Mouse (Mus musculus) heart, embryonic 15.5 days (tissue): ENCODE measurements at regions not wholly inside any gene's neighbourhood (a gene's known extent, or its start where the extent isn't known, plus 50 kb on each side); places are given as distances from the start of the nearest gene placed in this dataset.

Experiments
- ATAC-seq: fragments of 200-750 bp; cut with Nextera tagmentation; replicated peaks from 2 replicates; pipeline ENCODE4 v1.8.0; 2017; ENCODE audit warnings: low read depth, moderate TSS enrichment; ENCODE audit not compliant: insufficient number of reproducible peaks, insufficient read depth, low FRiP score
- H3K27ac ChIP-seq: fragments of 300-500 bp; sonication (generic); 2 replicates; pipeline ENCODE4 v1.5.1; 2015; ENCODE audit warnings: mild to moderate bottlenecking, inconsistent platforms
- H3K27me3 ChIP-seq: fragments of 300-500 bp; sonication (generic); 2 replicates; pipeline ENCODE4 v1.6.1; 2015; ENCODE audit warnings: inconsistent platforms
- H3K36me3 ChIP-seq: fragments of 300-500 bp; sonication (generic); 2 replicates; pipeline ENCODE4 v1.6.1; 2015; ENCODE audit warnings: mild to moderate bottlenecking, inconsistent platforms
- H3K4me1 ChIP-seq: fragments of 300-500 bp; sonication (generic); replicated peaks from 2 replicates; pipeline ENCODE4 v1.6.1; 2015; ENCODE audit warnings: inconsistent platforms
- H3K4me2 ChIP-seq: fragments of 300-500 bp; sonication (generic); 2 replicates; pipeline ENCODE4 v1.6.1; 2015; ENCODE audit warnings: inconsistent platforms, mild to moderate bottlenecking, moderate library complexity
- H3K4me3 ChIP-seq: fragments of 300-500 bp; sonication (generic); 2 replicates; pipeline ENCODE4 v1.5.1; 2015; ENCODE audit warnings: mild to moderate bottlenecking, inconsistent platforms
- H3K9ac ChIP-seq: fragments of 300-500 bp; sonication (generic); 2 replicates; pipeline ENCODE4 v1.6.1; 2015; ENCODE audit warnings: mild to moderate bottlenecking, inconsistent platforms
- H3K9me3 ChIP-seq: fragments of 300-500 bp; sonication (generic); replicated peaks from 2 replicates; pipeline ENCODE4 v1.6.1; 2016; ENCODE audit warnings: inconsistent platforms
- WGBS: fragments of 180-500 bp; shearing (Covaris S2); methylation state at CpG from one replicate; pipeline ENCODE4 v1.1.7; 2015; ENCODE audit warnings: mixed read lengths; 5-methylcytosine and 5-hydroxymethylcytosine counted together

DNA sequence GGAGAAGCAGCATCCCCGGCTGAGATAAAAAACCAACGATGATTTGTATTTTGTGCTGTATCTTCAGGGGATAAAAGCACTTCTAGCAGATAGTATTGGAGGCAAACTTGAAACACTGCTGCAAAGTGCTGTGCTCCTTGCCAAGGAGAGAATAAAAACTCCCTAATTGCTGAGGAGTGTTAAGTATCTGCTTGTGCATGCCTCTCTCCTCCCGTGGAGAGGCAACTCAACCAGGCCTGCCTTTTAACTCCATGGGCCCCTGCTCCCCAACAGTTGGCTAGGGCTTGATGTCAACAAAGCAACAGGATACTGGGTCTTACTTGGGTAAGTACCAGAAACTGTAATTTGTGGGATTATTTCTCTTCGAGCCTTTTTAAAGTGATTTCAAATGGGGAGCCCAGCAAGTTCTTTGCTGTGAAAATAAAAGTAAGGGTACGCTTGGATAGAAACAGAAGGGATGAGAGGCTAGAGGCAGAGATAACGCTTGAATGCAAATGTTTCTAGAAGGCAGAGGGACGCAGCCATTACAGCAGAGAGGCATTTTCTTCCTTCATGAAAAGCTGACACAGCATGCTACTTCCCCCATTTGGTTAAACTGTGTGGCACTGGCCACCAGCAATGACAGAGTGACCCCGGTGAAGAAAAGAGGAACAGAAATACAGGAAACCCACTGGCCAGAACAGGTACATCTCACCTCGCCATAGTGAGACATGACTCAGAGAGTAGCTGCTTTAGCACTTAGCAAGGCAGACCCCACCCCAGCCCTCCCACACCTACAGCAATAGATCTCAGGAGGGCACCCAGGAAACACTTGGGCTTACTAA is 369.0 kb upstream of the Spred2 start:
- ATAC-seq = no peak
- Histone ChIP-seq H3K27me3 (no peaks in the 10 kb centered on the region), H3K4me1 (no peaks in the 10 kb centered on the region), H3K27ac (no peak overlapping the region), H3K9me3 (no peaks in the 10 kb centered on the region), H3K36me3 (no peaks in the 10 kb centered on the region), H3K4me2 (no peak overlapping the region), H3K9ac (no peak overlapping the region), H3K4me3 (no peak overlapping the region)
- WGBS = 65% methylated on average over 9 of the region's 9 CpGs

DNA sequence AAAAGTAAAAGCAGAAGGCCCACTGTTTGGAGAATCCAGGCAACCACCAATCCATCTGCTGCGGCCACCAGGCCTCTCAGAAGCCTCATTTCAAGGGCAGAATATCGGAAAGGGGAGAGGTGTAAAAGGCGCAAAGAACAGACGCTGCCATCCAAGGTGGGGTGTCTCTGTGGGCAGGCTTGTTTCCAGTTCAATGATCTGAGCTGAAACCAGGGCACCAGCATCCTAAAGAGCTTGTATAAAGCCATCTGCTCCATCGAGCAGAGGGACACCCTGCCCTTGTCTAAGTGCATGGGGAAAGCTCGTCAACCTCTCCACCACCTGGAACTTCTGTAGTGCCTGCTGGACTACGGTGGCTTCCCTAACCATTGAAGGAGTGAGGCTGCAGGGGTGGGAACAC is 363.7 kb upstream of the Spred2 start:
- no peaks in the 10 kb centered on the region for H3K9me3 ChIP-seq
- 86% methylated on average over 7 of the region's 7 CpGs for WGBS
- H3K4me2 ChIP-seq = no peak overlapping the region
- H3K36me3 ChIP-seq = no peaks in the 10 kb centered on the region
- H3K4me3 ChIP-seq = no peak overlapping the region
- no peaks in the 10 kb centered on the region for H3K4me1 ChIP-seq
- no peaks in the 10 kb centered on the region for H3K27me3 ChIP-seq
- H3K9ac ChIP-seq = no peak overlapping the region
- no peak overlapping the region for H3K27ac ChIP-seq
- no peak for ATAC-seq

DNA sequence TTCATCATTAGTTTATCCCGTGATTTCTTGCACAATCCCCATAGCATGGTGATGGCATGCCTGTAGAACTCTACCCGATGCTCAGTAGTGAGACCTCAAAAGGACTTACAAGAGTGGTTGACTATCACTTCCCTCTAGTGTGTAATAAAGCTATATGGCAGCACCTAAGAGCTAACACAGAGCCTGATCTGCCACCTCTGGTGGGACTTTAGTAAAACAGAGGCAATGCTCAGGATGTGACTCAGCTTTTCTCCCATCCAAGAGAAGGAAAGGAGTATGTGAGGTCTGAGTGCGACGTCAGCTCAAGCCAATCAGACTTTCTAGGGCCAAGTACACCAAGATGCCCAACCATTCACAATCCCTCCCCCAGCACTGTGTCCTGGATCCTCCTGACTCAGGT is 361.5 kb upstream of the Spred2 start:
- H3K9ac ChIP-seq = no peak overlapping the region
- H3K4me1 ChIP-seq = no peaks in the 10 kb centered on the region
- no peak overlapping the region for H3K4me3 ChIP-seq
- no peak overlapping the region for H3K4me2 ChIP-seq
- no peaks in the 10 kb centered on the region for H3K36me3 ChIP-seq
- no peak overlapping the region for H3K27ac ChIP-seq
- H3K27me3 ChIP-seq = no peaks in the 10 kb centered on the region
- ATAC-seq = no peak
- H3K9me3 ChIP-seq = no peaks in the 10 kb centered on the region
- WGBS = 78% methylated on average over 4 of the region's 4 CpGs

DNA sequence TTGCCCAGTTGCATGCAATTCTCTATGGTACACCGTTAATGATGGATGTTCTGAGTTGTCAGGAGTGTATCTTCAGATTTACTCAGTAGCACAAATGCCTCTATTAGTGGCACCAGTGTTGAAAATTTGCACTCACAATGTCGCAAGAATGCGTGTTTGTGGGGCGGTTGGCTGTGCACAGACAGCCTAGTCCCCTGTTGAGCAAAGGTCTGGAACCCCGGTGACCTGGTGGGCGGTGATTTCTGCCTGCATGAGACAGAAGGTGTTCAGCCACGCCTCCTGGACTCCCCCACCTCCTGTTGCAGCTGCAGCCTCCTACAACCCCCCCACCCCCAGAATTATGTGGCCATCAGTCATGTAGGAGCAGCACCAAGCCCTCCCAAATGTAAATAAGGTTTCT is 338.9 kb upstream of the Spred2 start:
- WGBS = 81% methylated on average over 7 of the region's 7 CpGs
- H3K4me1 ChIP-seq = no peaks in the 10 kb centered on the region
- no peaks in the 10 kb centered on the region for H3K9me3 ChIP-seq
- H3K27me3 ChIP-seq = no peaks in the 10 kb centered on the region
- no peak overlapping the region for H3K9ac ChIP-seq
- no peak overlapping the region for H3K4me2 ChIP-seq
- no peak overlapping the region for H3K4me3 ChIP-seq
- H3K27ac ChIP-seq = no peak overlapping the region
- no peak for ATAC-seq
- H3K36me3 ChIP-seq = no peaks in the 10 kb centered on the region

DNA sequence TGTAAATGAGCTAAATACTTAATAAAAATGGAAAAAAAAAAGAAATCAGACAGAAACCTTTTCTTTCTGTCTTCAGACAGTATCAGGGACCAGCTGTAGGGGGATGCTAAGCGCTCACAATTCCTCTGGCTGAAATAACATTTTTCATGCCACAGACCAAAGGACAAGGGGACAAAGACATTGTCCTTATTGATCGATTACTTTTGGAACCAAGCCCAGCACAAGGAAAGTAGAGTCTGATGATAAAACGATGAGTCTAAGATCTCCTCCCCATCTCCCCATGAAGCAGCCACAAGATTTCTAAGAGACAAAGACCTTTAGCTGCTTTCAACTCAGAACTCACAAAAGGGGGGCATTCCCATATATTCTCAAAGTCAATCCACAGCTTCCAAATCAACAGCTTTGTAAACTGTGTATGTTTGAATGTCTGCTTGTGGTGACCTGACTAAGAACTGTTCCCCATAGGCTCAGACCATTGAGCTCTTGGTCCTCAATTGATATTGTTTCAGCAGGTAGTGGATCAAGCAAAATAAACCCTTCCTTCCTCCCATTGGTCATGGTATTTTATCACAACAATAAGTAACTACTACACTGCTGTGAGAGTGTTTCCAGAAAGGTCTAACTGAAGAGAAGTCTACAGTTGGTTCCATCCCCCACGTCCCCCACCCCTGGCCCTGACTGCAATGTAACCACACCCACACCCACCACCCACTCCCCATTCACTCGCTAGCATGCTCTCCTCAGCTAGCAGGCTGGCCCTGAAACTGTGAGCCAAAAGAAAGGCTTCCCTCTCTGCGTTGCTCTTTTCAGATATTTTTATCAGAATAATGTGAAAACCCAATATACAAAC is 331.4 kb upstream of the Spred2 start:
- WGBS = 78% methylated on average over 6 of the region's 6 CpGs
- Histone ChIP-seq H3K4me1 (no peaks in the 10 kb centered on the region), H3K4me2 (no peak overlapping the region), H3K27me3 (no peaks in the 10 kb centered on the region), H3K36me3 (no peaks in the 10 kb centered on the region), H3K9me3 (no peaks in the 10 kb centered on the region), H3K27ac (no peak overlapping the region), H3K4me3 (no peak overlapping the region), H3K9ac (no peak overlapping the region)
- ATAC-seq = no peak

DNA sequence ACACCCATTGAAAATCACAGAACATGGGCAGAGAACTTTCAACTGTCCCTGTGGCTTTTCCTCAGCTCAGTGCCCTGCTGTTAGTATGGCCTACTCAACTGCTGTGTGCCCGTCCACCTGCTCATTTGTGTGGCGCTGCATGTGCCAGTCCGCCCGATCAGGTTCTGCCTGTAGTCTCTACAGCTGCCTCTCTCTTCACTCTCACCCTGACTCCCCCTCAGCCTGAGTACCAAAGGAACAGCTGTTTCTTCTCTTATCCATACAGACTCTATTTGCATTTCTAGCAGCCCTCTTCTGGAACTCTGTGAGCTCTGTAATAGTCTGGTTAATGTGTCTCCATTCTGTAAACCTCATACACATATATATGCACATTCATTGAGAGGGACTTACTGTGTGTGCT is 329.1 kb upstream of the Spred2 start:
- no peak overlapping the region for H3K4me3 ChIP-seq
- H3K27me3 ChIP-seq = no peaks in the 10 kb centered on the region
- H3K4me1 ChIP-seq = no peaks in the 10 kb centered on the region
- H3K9ac ChIP-seq = no peak overlapping the region
- H3K27ac ChIP-seq = no peak overlapping the region
- 81% methylated on average over 4 of the region's 4 CpGs for WGBS
- H3K4me2 ChIP-seq = no peak overlapping the region
- no peak for ATAC-seq
- no peaks in the 10 kb centered on the region for H3K9me3 ChIP-seq
- H3K36me3 ChIP-seq = no peaks in the 10 kb centered on the region

DNA sequence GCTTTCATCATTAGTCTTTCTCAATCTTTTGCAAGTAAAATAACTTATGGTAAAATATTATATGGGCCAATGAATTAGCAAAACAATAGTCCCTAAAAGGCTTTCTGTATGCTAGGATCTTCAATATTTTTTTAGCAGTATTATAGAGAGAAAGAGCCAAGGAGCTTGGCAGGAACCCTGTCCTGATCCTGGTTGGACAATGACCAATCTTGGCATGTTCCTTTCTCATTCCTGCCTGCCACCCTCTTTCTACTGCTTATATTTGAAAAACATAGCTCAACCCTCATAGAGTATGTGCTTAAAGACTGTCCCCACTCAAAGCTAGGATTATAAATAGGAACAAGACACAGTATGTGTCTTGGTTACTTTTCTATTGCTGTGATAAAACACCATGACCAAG is 327.8 kb upstream of the Spred2 start:
- no peak for ATAC-seq
- no peak overlapping the region for H3K4me2 ChIP-seq
- no peaks in the 10 kb centered on the region for H3K36me3 ChIP-seq
- H3K9ac ChIP-seq = no peak overlapping the region
- H3K27me3 ChIP-seq = no peaks in the 10 kb centered on the region
- no peak overlapping the region for H3K4me3 ChIP-seq
- H3K27ac ChIP-seq = no peak overlapping the region
- no peaks in the 10 kb centered on the region for H3K4me1 ChIP-seq
- no peaks in the 10 kb centered on the region for H3K9me3 ChIP-seq

DNA sequence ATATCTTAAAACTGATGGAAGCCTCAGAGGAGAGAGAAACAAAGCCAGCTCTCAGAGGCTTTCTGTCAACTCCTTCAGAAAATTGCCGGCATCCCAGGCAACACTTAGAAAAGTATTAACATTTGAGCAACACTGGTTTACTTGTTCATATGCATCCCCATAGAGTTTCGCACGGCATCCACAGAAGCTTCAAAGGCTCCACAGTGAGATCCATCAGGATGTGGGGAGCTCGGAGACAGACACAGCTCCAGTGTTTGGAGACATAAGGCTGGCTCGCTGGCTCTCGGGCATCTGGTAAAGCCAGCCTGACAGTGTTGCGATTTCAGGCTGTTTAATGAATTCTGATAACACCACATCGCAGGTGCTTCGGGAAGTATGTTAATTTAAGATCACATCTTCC is 324.7 kb upstream of the Spred2 start:
- Histone ChIP-seq H3K27me3 (no peaks in the 10 kb centered on the region), H3K4me2 (no peak overlapping the region), H3K36me3 (no peaks in the 10 kb centered on the region), H3K27ac (no peak overlapping the region), H3K4me1 (no peaks in the 10 kb centered on the region), H3K9ac (no peak overlapping the region), H3K9me3 (no peaks in the 10 kb centered on the region), H3K4me3 (no peak overlapping the region)
- no peak for ATAC-seq
- 84% methylated on average over 9 of the region's 9 CpGs for WGBS

DNA sequence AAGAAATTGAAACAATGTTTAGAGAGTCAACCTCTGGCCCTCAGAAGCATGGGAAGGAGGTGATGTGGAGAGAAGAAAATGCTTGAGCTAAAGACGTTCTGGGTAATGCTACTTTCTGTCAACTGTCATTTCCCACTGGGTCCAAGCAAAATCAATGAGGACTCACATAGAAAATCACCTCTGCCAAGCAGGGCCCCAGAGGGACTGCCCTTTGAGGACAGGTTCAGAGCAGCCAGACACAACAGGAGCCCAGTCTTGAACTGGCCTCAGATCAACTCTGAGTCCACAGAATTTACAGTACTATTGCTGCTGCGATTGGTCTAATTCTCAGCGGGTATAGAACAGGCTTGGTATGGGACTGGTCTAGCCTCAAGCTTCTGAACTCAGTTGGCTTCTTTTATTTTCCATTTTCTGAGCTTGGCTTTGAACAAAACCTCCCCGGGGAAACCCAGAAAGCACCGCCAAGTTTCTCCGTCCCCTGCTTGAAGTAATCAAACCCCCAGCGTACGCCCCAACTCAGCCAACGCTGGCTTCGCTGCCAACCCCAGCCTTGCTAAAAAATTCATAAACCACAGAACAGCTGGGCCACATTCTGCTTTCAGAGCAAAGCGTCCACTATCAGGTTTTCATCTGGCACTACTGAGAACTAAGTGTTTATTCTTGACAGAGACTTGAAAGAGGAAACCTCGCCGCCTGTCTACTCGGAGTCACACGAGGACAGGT is 322.8 kb upstream of the Spred2 start:
- no peak overlapping the region for H3K4me3 ChIP-seq
- no peak overlapping the region; the same call in 1 of the 2 replicates for H3K27ac ChIP-seq
- ATAC-seq = no peak

DNA sequence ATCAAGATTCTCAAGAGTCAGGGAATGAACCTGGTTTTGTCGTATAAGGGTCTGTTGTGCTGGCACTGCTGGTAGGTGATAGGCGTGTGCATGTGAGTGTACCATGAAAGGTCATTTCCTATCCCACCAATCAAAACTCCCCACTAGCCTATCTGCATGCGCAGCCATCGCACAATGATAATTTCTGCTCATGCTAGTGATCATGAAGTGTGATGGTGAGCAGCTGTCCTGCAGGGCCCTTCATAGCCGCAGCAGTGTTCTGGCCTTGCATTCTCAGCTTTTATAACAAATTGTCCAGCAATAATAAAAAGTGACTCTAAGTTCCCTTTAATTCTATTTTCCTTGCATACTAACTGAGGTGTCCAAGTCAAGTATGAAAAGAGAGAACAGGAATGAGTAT is 321.7 kb upstream of the Spred2 start:
- H3K27ac ChIP-seq = no peak overlapping the region
- H3K36me3 ChIP-seq = no peaks in the 10 kb centered on the region
- H3K4me2 ChIP-seq = no peak overlapping the region
- H3K9ac ChIP-seq = no peak overlapping the region
- no peaks in the 10 kb centered on the region for H3K9me3 ChIP-seq
- no peaks in the 10 kb centered on the region for H3K27me3 ChIP-seq
- 72% methylated on average over 5 of the region's 5 CpGs for WGBS
- ATAC-seq = no peak
- H3K4me3 ChIP-seq = no peak overlapping the region
- no peaks in the 10 kb centered on the region for H3K4me1 ChIP-seq

More for the DNA sequence above, 322.8 kb upstream of the Spred2 start:
- Histone ChIP-seq H3K9me3 (no peaks in the 10 kb centered on the region), H3K4me2 (no peak overlapping the region), H3K27me3 (no peaks in the 10 kb centered on the region), H3K4me1 (no peaks in the 10 kb centered on the region), H3K36me3 (no peaks in the 10 kb centered on the region), H3K9ac (no peak overlapping the region)
- 70% methylated on average over 15 of the region's 15 CpGs for WGBS

DNA sequence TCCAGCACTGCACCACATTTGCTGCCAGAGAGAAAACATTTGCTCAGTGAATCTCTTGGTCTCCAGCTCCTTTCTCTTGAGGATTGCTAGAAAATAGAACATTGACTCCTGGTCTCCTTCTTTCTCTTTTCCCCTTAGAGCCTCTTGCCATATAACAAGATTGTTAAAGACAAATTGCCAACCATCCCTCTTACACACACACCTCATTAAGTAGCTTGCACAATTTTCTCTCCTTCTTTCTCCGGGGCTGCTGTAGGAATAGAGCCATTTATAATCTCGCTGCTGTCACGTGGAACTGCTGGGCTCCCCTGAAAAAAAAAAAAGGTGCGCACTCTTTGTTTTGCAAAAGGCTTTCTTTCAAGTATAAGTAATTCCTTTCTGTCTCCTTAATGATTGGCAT is 318.6 kb upstream of the Spred2 start:
- no peak for ATAC-seq

More for the DNA sequence above, 318.6 kb upstream of the Spred2 start:
- Histone ChIP-seq H3K4me1 (no peaks in the 10 kb centered on the region), H3K36me3 (no peaks in the 10 kb centered on the region), H3K27me3 (no peaks in the 10 kb centered on the region), H3K9me3 (no peaks in the 10 kb centered on the region), H3K4me2 (no peak overlapping the region), H3K4me3 (no peak overlapping the region), H3K9ac (no peak overlapping the region), H3K27ac (no peak overlapping the region)
- 77% methylated on average over 4 of the region's 4 CpGs for WGBS
